Mouse (Mus musculus) ES-CJ7 (cell line): Measurements from ENCODE around the gene Zfp473.

Experiments
- DNase-seq: peaks from one replicate; pipeline ENCODE4 v3.0.0; 2011; ENCODE audit warnings: low read depth, low spot score

Gene Zfp473

GRCm38 (mm10) chr7:44722058-44722457 lies 28.8 kb downstream of the Zfp473 start:
- no peak for DNase-seq

DNA sequence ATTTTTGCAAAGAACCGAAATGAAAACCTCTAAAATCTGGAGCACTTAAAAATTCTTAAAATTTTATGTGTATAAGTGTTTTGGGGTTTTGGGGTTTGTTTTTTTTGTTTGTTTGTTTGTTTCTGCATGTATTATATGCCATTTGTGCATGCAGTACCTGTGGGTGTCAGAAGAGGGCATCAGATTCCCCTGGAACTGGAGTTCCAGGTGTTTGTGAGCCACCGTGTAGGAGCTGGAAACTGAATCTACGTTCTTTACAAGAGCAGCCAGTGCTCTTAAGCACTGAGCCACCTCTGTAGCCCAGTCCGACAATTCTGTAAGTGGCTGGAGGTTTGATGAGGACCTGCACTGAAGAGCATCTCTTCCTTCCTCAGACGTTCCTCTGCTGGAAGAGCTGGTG lies 41.0 kb downstream of the Zfp473 start:
- peak; percentile 66 for DNase-seq

DNA sequence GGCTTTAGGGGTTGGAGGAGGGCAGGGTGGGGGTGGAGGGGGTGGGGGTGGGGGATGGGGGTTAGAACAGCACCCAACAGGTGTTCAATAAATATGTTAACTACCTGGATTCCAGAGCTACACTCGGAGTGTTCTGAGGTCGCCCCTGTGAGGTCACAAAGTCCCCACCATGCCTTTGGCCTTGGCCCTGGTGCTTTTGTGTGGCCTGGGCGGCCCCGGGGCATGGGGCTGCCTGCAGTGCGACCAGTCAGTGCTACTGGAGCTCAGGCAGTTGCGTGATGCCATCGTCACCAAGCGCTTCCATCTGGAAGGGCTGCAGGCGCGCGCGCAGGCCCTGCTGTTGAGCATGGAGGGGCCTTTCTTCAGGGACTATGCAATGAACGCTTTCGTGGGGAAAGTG lies 42.3 kb downstream of the Zfp473 start, which contains the start of gene Izumo2:
Gene Izumo2 (plus strand): TSS at position 169 of the 400 bp plus-strand sequence.
- DNase-seq, result peak; percentile 94

- DNase-seq, result peak; percentile 69
Measured at GRCm38 (mm10) chr7:44708093-44708492, 42.8 kb downstream of the Zfp473 start.

DNA sequence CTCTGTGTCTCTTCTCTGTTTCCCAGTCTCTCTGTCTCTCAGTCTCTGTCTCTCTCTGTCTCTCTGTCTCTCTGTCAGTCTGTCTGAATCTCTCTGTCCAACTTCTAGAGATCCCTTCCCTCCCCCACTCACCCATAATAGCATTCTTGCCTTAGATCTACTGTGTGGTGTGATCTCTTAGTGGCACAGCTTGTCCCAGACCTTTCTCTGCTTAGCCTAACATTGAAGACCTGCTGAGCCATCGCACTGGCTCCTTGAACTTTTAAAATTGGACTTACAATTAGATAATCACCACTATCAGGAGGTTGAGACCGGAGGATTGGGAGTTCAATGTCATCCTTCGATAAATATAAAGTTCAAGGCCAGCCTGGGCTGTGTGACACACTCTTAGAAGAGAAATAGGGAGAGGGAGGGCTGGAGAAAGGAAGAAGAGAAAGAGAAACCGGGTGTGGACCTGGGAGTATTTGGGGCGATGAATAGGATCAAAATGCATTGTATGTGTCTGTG lies 43.6 kb downstream of the Zfp473 start:
- peak; percentile 42 for DNase-seq

GRCm38 (mm10) chr7:44706322-44706721 lies 44.5 kb downstream of the Zfp473 start:
- DNase-seq, result no peak

DNA sequence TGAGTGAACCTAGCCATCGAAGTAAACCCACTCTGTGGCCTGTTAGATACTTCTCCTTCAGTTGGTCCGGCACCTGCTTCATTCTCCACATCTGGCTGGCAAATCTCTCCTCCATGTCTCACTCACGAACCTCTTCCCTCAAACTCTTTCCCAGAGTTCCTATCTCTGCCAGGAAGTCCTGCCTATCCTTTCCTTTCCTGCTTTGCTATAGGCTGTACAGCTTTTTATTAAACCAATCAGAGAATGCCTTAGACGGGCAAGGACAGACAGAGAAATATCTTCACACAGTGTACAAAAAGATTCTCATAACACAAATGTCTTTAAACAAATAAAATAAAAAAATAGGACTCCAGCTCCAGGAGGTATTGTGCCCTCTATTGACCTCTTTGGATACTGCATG lies 45.8 kb downstream of the Zfp473 start:
- peak; percentile 45 for DNase-seq

DNA sequence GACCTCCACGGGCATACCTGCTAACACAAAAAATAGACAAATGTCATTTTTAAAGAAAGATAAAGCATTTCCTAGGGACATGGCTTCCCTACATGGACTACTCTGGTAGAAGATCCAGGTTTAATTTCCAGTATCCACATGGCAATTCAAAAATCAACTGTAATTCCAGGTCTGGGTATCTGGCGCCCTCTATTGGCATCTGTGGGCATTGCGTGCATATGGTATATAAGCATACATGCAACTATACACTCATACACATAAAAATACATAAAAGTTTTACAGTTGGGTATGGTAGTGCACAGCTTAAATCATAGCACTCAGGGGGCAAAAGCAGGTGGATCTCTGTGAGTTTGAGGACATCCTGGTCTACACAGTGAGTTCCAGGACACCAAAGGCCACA lies 46.5 kb downstream of the Zfp473 start:
- peak; percentile 63 for DNase-seq

- DNase-seq, result peak; percentile 53
Measured at GRCm38 (mm10) chr7:44702985-44703384, 47.9 kb downstream of the Zfp473 start.

GRCm38 (mm10) chr7:44701921-44702320 lies 48.9 kb downstream of the Zfp473 start:
- DNase-seq, result peak; percentile 87

- no peak for DNase-seq
Measured at GRCm38 (mm10) chr7:44697980-44698379, 52.9 kb downstream of the Zfp473 start.

- DNase-seq, result peak; percentile 66
Measured at GRCm38 (mm10) chr7:44697191-44697710, 53.6 kb downstream of the Zfp473 start.

GRCm38 (mm10) chr7:44695223-44695622 lies 55.6 kb downstream of the Zfp473 start:
- DNase-seq, result no peak

DNA sequence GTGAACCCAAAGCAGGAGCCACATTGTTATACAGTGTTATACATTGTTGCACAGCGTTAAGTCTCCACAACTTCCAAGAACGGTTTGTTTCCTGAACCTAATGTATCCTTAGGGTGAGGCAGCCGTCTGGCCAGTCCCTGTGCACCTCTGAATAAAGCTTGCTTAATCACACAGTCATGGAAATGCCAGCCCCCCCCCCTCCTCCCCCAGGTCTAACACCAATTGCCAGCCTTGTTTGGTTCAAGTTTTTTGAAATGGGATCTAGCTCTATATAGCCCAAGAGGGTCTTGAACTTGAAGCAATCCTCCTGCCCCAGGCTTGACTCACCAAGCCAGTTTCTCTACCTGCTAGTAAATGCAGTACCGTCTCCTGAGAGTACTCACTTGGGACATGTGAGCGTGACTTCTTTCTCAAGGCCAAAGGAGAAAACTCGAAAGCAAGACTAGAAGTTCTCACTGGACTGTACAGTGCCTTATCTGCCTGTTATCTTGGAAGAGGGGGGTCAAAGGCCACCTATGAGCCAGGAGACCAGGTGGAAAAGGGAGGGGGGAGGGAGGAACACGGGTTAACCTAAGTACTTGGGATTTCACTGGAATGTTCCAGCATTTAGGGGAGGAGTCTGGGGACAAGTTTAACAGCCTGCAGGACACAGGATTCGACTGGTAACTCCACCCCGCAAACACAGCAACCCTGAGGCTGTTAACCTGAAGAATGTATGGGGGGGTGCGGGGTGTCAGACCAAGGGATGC lies 57.2 kb downstream of the Zfp473 start:
- DNase-seq, result no peak

GRCm38 (mm10) chr7:44689331-44689730 lies 61.5 kb downstream of the Zfp473 start:
- no peak for DNase-seq

DNA sequence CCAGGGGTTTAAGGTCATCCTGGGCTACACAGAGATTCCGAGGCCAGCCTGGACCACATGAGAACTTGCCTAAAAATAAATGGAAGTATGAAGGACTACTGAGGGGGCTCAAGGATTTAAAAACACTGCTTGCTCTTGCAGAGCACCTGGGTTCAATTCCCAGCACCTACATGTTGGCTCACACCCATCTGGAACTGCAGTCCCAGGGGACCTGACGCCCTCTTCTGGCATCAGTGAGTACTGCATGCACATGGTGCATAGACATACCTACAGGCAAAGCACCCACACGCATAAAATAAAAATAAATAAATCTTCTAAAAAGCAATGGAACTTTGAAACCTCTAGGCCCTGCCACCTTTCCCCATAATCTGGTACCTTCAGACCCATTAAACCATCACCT lies 62.0 kb downstream of the Zfp473 start:
- DNase-seq, result peak; percentile 60

DNA sequence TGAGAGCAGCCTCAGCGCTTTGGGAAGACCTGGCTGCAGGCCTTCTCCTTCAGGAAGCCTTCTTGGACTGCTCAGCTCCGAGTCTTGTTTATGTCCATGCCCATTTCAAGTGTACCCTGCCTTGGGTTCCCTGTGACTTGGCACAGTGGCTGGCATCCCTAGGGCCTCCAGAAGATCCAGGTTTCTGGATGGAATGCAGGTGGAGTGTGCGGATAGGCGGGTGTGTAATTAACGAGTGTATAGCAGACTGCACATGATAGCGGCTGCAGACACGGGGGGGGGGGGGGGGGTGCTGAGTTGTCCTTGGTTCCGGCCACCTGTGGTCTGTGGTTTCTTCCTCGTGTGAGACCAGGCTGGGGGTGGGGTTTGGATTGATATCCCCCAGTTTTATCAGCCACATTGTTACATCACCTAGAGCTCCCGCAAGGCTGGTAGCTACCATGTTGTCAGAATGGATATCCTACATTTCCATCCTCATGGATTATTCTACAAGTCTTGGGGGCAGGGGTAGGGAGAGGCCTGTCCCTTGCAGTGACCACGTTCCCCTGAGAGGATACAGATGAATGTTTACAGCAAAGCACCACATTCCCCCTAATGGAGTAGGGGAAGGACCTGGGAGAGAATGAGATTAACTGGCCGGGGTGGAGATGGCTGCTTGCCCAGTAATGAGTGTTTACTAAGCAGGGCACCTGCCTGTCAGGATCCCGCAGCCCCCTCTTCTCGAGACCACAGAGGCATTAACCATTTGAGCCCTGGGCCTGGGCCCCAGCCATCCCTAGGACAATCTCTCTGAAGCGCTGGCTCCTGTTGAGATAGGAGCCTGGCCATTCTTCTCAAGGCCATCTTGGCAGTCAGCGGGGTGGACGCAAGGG lies 65.1 kb downstream of the Zfp473 start:
- no peak for DNase-seq

GRCm38 (mm10) chr7:44683656-44684055 lies 67.2 kb downstream of the Zfp473 start:
- no peak for DNase-seq
